Mouse (Mus musculus) liver, embryonic 15.5 days (tissue): Measurements from ENCODE around the gene Gal3st4. TPM values are rescaled to one million over a fixed set of nuclear protein-coding genes. Genes with fewer than 3 reads are reported as not detected.

Source experiments
- ATAC-seq: fragments of 200-750 bp; cut with Nextera tagmentation; 2 replicates; pipeline ENCODE4 v1.8.0; 2017; ENCODE audit warnings: moderate number of reproducible peaks, mild to moderate bottlenecking, moderate library complexity; ENCODE audit not compliant: insufficient read depth
- H3K27ac ChIP-seq: fragments of 300-500 bp; sonication (generic); replicated peaks from 2 replicates; pipeline ENCODE4 v1.5.1; 2015; ENCODE audit warnings: mild to moderate bottlenecking, inconsistent platforms
- H3K27me3 ChIP-seq: fragments of 300-500 bp; sonication (generic); 2 replicates; pipeline ENCODE4 v1.6.1; 2015; ENCODE audit warnings: mild to moderate bottlenecking, inconsistent platforms
- H3K36me3 ChIP-seq: fragments of 300-500 bp; sonication (generic); replicated peaks from 2 replicates; pipeline ENCODE4 v1.6.1; 2015; ENCODE audit warnings: moderate library complexity, mild to moderate bottlenecking, inconsistent platforms
- H3K4me1 ChIP-seq: fragments of 300-500 bp; sonication (generic); replicated peaks from 2 replicates; pipeline ENCODE4 v1.6.1; 2015; ENCODE audit warnings: inconsistent platforms
- H3K4me2 ChIP-seq: fragments of 300-500 bp; sonication (generic); 2 replicates; pipeline ENCODE4 v1.6.1; 2015; ENCODE audit warnings: moderate library complexity, mild to moderate bottlenecking, inconsistent platforms
- H3K4me3 ChIP-seq: fragments of 300-500 bp; sonication (generic); replicated peaks from 2 replicates; pipeline ENCODE4 v1.5.1; 2015; ENCODE audit warnings: mild to moderate bottlenecking, inconsistent platforms
- H3K9ac ChIP-seq: fragments of 300-500 bp; sonication (generic); 2 replicates; pipeline ENCODE4 v1.6.1; 2015; ENCODE audit warnings: moderate library complexity, mild to moderate bottlenecking, inconsistent platforms
- H3K9me3 ChIP-seq: fragments of 300-500 bp; sonication (generic); replicated peaks from 2 replicates; pipeline ENCODE4 v1.6.1; 2016; ENCODE audit warnings: inconsistent platforms
- WGBS: fragments of 180-500 bp; shearing (Covaris S2); methylation state at CpG from one replicate; pipeline ENCODE4 v1.1.7; 2015; ENCODE audit warnings: mixed read lengths; ENCODE audit not compliant: insufficient replicate concordance; 5-methylcytosine and 5-hydroxymethylcytosine counted together
- polyA plus RNA-seq: library from polyadenylated mRNA; unstranded; fragments of >200 nt; fragmentation: Nextera tagmentation; extraction: Ambion mirVana; gene quantifications from 2 replicates; pipeline ENCODE4 v1.2.1, GENCODE M21; 2015

Gal3st4 gene
- polyA plus RNA-seq, 1 experiment from 2014 or later: 0.07 TPM

DNA sequence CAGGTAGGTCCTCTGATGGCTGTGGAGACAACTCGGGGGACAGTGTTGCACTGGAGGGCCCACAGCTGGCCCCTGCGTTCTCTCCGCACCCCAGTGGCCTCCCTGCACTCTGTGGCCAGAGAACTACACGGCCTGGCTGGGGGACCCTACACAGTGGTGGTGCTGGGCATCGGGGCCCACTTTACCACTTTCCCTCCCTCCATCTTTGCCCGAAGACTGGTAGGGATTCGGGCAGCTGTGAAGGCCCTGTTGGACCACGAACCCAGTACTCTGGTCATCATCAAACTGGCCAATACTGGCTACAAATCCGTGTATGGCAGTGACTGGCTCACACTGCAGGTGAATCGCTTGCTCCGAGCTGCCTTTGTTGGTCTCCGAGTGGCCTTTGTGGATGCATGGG lies 21.5 kb downstream of the Gal3st4 start:
- Histone ChIP-seq H3K27ac (no peak overlapping the region), H3K36me3 (no peaks in the 10 kb centered on the region), H3K4me2 (no peak overlapping the region), H3K4me3 (no peak overlapping the region), H3K9ac (no peak overlapping the region), H3K9me3 (no peaks in the 10 kb centered on the region), H3K4me1 (peaks cover 12% of the 10 kb centered on the region), H3K27me3 (no peaks in the 10 kb centered on the region)
- ATAC-seq: no peak
- 70% methylated on average over 12 of the region's 12 CpGs for WGBS

- H3K9ac ChIP-seq: no peak overlapping the region
- no peaks in the 10 kb centered on the region for H3K27me3 ChIP-seq
- no peak overlapping the region for H3K4me3 ChIP-seq
- H3K4me2 ChIP-seq: no peak overlapping the region
- H3K36me3 ChIP-seq: no peaks in the 10 kb centered on the region
- H3K4me1 ChIP-seq: no peaks in the 10 kb centered on the region
- WGBS: 6% methylated on average over 2 of the region's 2 CpGs
- ATAC-seq: no peak
- no peak overlapping the region for H3K27ac ChIP-seq
- H3K9me3 ChIP-seq: no peaks in the 10 kb centered on the region
Measured at GRCm38 (mm10) chr5:138241511-138241910, 31.1 kb downstream of the Gal3st4 start.

DNA sequence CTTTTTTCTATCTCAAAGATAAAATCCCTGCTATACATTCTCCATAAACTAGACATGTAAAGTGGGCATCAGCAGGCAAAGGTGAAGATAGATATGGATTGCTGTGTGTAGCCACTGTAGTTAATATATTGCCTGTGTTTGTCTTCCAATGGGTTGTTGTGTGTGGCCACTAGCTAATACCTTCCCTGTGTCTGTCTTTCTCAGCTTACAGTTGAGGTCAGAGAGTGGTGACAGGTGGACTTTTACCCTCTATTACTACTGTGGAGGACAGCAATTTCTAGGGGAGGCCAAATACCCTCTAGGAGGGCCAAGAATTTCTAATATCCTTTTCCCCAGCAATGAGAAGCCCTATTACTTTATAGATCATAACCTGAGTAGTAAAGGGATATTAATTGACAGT lies 38.4 kb downstream of the Gal3st4 start:
- no peak for ATAC-seq
- Histone ChIP-seq H3K36me3 (no peaks in the 10 kb centered on the region), H3K4me2 (no peak overlapping the region)

GRCm38 (mm10) chr5:138233778-138234177 lies 38.9 kb downstream of the Gal3st4 start:
- Histone ChIP-seq H3K4me3 (no peak overlapping the region), H3K36me3 (no peaks in the 10 kb centered on the region), H3K9me3 (no peaks in the 10 kb centered on the region), H3K4me2 (no peak overlapping the region), H3K4me1 (no peaks in the 10 kb centered on the region), H3K9ac (no peak overlapping the region), H3K27ac (no peak overlapping the region), H3K27me3 (no peaks in the 10 kb centered on the region)
- 84% methylated on average over 2 of the region's 2 CpGs for WGBS
- ATAC-seq: no peak

More for the DNA sequence above, 38.4 kb downstream of the Gal3st4 start:
- Histone ChIP-seq H3K4me1 (no peaks in the 10 kb centered on the region), H3K27ac (no peak overlapping the region), H3K9ac (no peak overlapping the region), H3K9me3 (no peaks in the 10 kb centered on the region), H3K4me3 (no peak overlapping the region), H3K27me3 (no peaks in the 10 kb centered on the region)

GRCm38 (mm10) chr5:138229511-138229910 lies 43.1 kb downstream of the Gal3st4 start:
- WGBS: 80% methylated on average over 3 of the region's 3 CpGs
- ATAC-seq: no peak
- no peaks in the 10 kb centered on the region for H3K4me1 ChIP-seq
- no peaks in the 10 kb centered on the region for H3K27me3 ChIP-seq
- H3K4me3 ChIP-seq: no peak overlapping the region
- no peak overlapping the region for H3K27ac ChIP-seq
- H3K36me3 ChIP-seq: no peaks in the 10 kb centered on the region
- H3K9ac ChIP-seq: no peak overlapping the region
- no peaks in the 10 kb centered on the region for H3K9me3 ChIP-seq
- H3K4me2 ChIP-seq: no peak overlapping the region

DNA sequence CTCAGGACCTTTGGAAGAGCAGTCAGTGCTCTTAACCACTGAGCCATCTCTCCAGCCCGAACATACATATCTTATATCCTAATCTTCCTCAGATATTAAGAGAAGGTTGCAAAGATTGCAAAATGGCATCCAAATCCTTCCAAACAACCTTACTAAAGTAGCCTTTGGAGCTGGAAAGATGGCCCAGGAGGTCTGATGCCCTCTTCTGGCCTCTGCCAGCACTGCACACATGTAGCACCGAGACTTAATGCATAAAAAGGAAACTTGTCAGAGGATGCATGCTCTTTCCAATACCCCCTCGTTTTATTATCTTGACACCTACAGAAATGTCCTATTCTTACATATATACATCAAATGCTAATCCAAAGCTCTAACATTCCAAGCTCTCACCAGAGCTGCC lies 44.6 kb downstream of the Gal3st4 start:
- no peak overlapping the region for H3K9ac ChIP-seq
- H3K4me2 ChIP-seq: no peak overlapping the region
- 24% methylated on average over 3 of the region's 3 CpGs for WGBS

GRCm38 (mm10) chr5:138227367-138227766 lies 45.3 kb downstream of the Gal3st4 start:
- Histone ChIP-seq H3K4me3 (no peak overlapping the region), H3K9ac (no peak overlapping the region), H3K4me1 (no peaks in the 10 kb centered on the region), H3K9me3 (no peaks in the 10 kb centered on the region), H3K4me2 (no peak overlapping the region), H3K27ac (no peak overlapping the region), H3K36me3 (no peaks in the 10 kb centered on the region), H3K27me3 (no peaks in the 10 kb centered on the region)
- ATAC-seq: no peak
- 14% methylated on average over 2 of the region's 2 CpGs for WGBS

More for the DNA sequence above, 44.6 kb downstream of the Gal3st4 start:
- Histone ChIP-seq H3K36me3 (no peaks in the 10 kb centered on the region), H3K27me3 (no peaks in the 10 kb centered on the region), H3K9me3 (no peaks in the 10 kb centered on the region), H3K27ac (no peak overlapping the region), H3K4me3 (no peak overlapping the region), H3K4me1 (no peaks in the 10 kb centered on the region)
- no peak for ATAC-seq

DNA sequence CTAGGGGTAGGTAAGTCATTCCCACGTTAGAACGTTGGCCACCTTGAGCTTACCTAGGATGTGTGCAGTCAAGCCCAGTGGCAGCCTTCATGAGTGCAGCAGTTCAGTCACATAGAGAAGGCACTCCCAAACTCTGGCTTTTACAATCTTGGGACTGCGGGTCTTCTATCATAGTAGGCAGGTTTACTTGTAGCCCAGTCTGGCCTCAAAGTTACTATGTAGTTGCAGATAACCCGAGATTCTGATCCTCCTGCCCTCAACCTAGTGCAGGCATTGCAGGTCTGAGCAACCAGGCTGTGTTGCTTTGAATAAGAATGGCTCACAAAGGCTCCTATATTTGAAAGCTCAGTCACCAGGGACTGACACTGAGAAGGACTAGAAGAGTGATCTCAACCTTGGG lies 46.1 kb downstream of the Gal3st4 start:
- Histone ChIP-seq H3K9me3 (no peaks in the 10 kb centered on the region), H3K36me3 (no peaks in the 10 kb centered on the region), H3K27me3 (no peaks in the 10 kb centered on the region), H3K4me2 (no peak overlapping the region), H3K27ac (no peak overlapping the region), H3K4me3 (no peak overlapping the region), H3K4me1 (no peaks in the 10 kb centered on the region), H3K9ac (no peak overlapping the region)
- 34% methylated on average over 4 of the region's 4 CpGs for WGBS
- ATAC-seq: no peak

DNA sequence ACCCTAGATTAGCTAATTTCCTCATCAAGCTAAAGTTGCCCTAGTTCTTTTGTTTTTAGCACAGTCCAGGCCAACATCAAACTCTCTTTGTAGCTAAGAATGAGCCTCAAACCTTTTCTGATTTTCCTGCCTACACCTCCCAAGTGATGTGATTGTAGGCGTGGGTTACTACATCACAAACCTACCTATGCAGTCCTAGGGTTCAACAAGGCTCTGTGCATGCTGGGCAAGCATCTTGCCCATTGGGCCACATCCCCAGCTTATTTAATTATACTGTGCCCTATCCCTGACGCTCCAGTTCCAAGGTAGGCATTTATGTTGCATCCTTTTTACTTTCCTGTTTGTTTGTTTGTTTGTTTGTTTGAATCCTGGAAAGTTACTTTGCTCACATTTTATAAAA lies 46.9 kb downstream of the Gal3st4 start, which contains the start of gene Nxpe5:
Gene Nxpe5 (plus strand): TSS at position 199 of the 400 bp plus-strand sequence.
- no peak within 1 kb of the TSS for H3K9ac ChIP-seq
- ATAC-seq: no peak
- WGBS: 49% methylated on average over 2 of the region's 2 CpGs

GRCm38 (mm10) chr5:138223287-138223686 lies 49.4 kb downstream of the Gal3st4 start:
- Histone ChIP-seq H3K27me3 (no peaks in the 10 kb centered on the region), H3K27ac (no peak overlapping the region)

More for the DNA sequence above, 46.9 kb downstream of the Gal3st4 start, which contains the start of gene Nxpe5:
- no peaks in the 10 kb centered on the region for H3K27me3 ChIP-seq
- no peaks in the 10 kb centered on the region for H3K9me3 ChIP-seq
- no peak within 1 kb of the TSS for H3K27ac ChIP-seq
- no peak within 1 kb of the TSS for H3K4me3 ChIP-seq
- no peaks in the 10 kb centered on the region for H3K36me3 ChIP-seq
- no peaks in the 10 kb centered on the region for H3K4me1 ChIP-seq
- no peak within 1 kb of the TSS for H3K4me2 ChIP-seq

DNA sequence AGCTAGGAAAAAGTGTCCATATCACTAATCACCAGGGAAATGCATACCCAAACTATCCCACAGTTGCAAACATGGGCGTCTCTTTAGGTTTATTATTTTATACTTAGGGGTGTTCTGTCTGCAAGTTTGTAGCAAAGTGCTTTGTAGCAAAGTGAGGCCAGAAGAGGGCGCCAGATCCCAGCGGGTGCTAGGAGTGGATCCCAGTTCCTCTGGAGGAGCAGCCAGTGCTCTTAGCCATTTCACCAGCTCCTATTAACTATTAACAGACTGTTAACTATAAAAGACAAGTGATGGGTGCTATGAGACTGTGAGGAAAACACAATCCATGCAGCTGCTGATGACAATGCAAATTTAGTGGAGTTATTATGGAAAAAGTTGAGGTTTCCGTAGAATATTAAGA lies 50.5 kb downstream of the Gal3st4 start:
- H3K4me1 ChIP-seq: no peaks in the 10 kb centered on the region
- no peak for ATAC-seq
- H3K4me3 ChIP-seq: no peak overlapping the region
- no peak overlapping the region for H3K27ac ChIP-seq
- no peak overlapping the region for H3K4me2 ChIP-seq
- 20% methylated on average over 4 of the region's 4 CpGs for WGBS
- H3K27me3 ChIP-seq: no peaks in the 10 kb centered on the region
- no peaks in the 10 kb centered on the region for H3K36me3 ChIP-seq
- no peak overlapping the region for H3K9ac ChIP-seq
- no peaks in the 10 kb centered on the region for H3K9me3 ChIP-seq

More at GRCm38 (mm10) chr5:138223287-138223686, 49.4 kb downstream of the Gal3st4 start:
- H3K9ac ChIP-seq: no peak overlapping the region
- no peaks in the 10 kb centered on the region for H3K36me3 ChIP-seq
- no peak overlapping the region for H3K4me2 ChIP-seq
- H3K4me1 ChIP-seq: no peaks in the 10 kb centered on the region
- no peak for ATAC-seq
- 46% methylated on average over 3 of the region's 3 CpGs for WGBS
- H3K4me3 ChIP-seq: no peak overlapping the region
- no peaks in the 10 kb centered on the region for H3K9me3 ChIP-seq

DNA sequence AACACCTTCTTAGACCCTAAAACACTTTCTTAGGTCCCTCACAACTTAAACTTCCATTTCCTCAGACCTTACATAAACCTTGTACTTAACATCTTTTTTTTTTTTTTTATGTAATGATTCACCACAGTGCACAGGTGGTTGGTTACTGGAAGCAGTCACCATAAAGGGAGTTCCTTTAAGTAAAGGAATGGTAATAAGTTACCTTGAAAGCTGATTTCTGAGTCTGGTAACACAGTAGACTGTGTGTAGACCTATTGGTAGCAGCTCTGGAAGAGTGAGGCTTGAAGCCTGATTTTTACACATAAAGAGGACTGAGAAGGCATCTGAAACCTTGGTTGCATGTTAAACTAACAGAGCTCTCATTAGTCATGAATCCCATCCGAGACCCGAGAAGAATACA lies 52.8 kb downstream of the Gal3st4 start:
- H3K36me3 ChIP-seq: no peaks in the 10 kb centered on the region
- no peak overlapping the region for H3K9ac ChIP-seq
- no peak for ATAC-seq
- H3K27ac ChIP-seq: no peak overlapping the region
- H3K4me1 ChIP-seq: no peaks in the 10 kb centered on the region
- H3K27me3 ChIP-seq: no peaks in the 10 kb centered on the region
- no peak overlapping the region for H3K4me2 ChIP-seq
- H3K4me3 ChIP-seq: no peak overlapping the region
- WGBS: 41% methylated on average over 2 of the region's 2 CpGs
- no peaks in the 10 kb centered on the region for H3K9me3 ChIP-seq
